Mouse (Mus musculus): ENCODE measurements around the gene Trim17.

GRCm38 (mm10) chr11:58913776-58914175 lies 40.7 kb upstream of the Trim17 start:
- TF ChIP-seq NELFE (IDR thresholded peaks at IDR 0.05; ENCODE audit: low read depth, low read length) (no peak), CTCF (IDR thresholded peaks at IDR 0.05 in 2 of 3, conservative IDR thresholded peaks at IDR 0.05 in 1 of 3; ENCODE audit: control insufficient read depth in 1 of 3, insufficient read depth in 1 of 3, low read depth in 2 of 3, low read length in 3 of 3, poor library complexity in 1 of 3, severe bottlenecking in 1 of 3) (no peak), POLR2A (IDR thresholded peaks at IDR 0.05; ENCODE audit: control insufficient read depth in 1 of 2, insufficient read depth in 1 of 2, low read depth in 1 of 2, low read length in 2 of 2, poor library complexity in 1 of 2) (no peak), TAL1 (IDR thresholded peaks at IDR 0.05; ENCODE audit: low read length) (no peak), RAD21 (IDR thresholded peaks at IDR 0.05; ENCODE audit: low read depth, low read length) (no peak), GATA1 (IDR thresholded peaks at IDR 0.05; ENCODE audit: low read depth, low read length) (no peak), MYC (IDR thresholded peaks at IDR 0.05; ENCODE audit: low read depth, low read length) (no peak), USF1 (IDR thresholded peaks at IDR 0.05; ENCODE audit: low read depth, low read length) (no peak), ETS1 (IDR thresholded peaks at IDR 0.05; ENCODE audit: low read depth, low read length) (no peak), USF2 (IDR thresholded peaks at IDR 0.05; ENCODE audit: borderline replicate concordance in 1 of 2, insufficient read depth in 1 of 2, low read depth in 1 of 2, low read length in 2 of 2) (no peak)

Measured in MEL (cell line).